Mouse (Mus musculus) hindbrain, embryonic 10.5 days (tissue): ENCODE data around the gene Gna13. TPM values are rescaled to one million over a fixed set of nuclear protein-coding genes. Genes with fewer than 3 reads are reported as not detected.
A peak's percentile ranks its signal among the peaks of the same experiment; 100 is the strongest.

Experiments used
- DNase-seq: peaks from one replicate; pipeline ENCODE4 v3.0.0-alpha.2; 2017; ENCODE audit warnings: low spot score
- H3K27ac ChIP-seq: fragments of 300-500 bp; sonication (generic); 2 replicates; pipeline ENCODE4 v1.5.1; 2016; ENCODE audit warnings: mild to moderate bottlenecking, moderate library complexity
- H3K27me3 ChIP-seq: fragments of 300-500 bp; sonication (generic); 2 replicates; pipeline ENCODE4 v1.6.1; 2016; ENCODE audit warnings: mild to moderate bottlenecking; ENCODE audit not compliant: poor library complexity, insufficient read depth, severe bottlenecking
- H3K36me3 ChIP-seq: fragments of 300-500 bp; sonication (generic); 2 replicates; pipeline ENCODE4 v1.6.1; 2016; ENCODE audit warnings: mild to moderate bottlenecking, moderate library complexity
- H3K4me1 ChIP-seq: fragments of 300-500 bp; sonication (generic); replicated peaks from 2 replicates; pipeline ENCODE4 v1.6.1; 2016; ENCODE audit warnings: mild to moderate bottlenecking
- H3K4me3 ChIP-seq: fragments of 300-500 bp; sonication (generic); 2 replicates; pipeline ENCODE4 v1.5.1; 2016; ENCODE audit warnings: mild to moderate bottlenecking, moderate library complexity
- H3K9me3 ChIP-seq: fragments of 300-500 bp; sonication (generic); 2 replicates; pipeline ENCODE4 v1.6.1; 2016; ENCODE audit warnings: mild to moderate bottlenecking, moderate library complexity
- WGBS: fragments of 180-500 bp; shearing (Covaris S2); methylation state at CpG from one replicate; pipeline ENCODE4 v1.1.7; 2016; 5-methylcytosine and 5-hydroxymethylcytosine counted together
- polyA plus RNA-seq: library from polyadenylated mRNA; unstranded; fragments of >200 nt; fragmentation: Nextera tagmentation; extraction: Ambion mirVana; gene quantifications from 2 replicates; pipeline ENCODE4 v1.2.1, GENCODE M21; 2016

Gene Gna13
- polyA plus RNA-seq, 1 experiment from 2014 or later, result 15.6 TPM

DNA sequence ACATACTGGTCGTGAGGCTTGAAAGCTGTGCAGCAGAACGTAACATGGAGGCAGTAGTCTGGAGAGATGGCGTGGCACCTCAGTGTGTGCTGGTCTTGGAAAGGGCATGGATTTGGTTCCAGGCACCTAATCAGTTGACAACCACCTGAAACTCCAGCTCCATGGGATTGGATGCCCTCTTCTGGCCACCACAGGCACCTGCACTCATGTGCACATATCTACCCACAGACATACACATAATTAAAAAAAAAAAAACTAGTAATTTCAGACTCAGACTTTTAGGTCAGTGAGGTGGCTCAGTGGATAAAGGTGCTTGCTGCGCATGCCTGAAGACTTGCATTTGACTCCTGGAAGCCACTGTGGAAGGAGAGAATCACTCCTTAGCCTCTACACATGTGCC is 59.6 kb downstream of the Gna13 start:
- DNase-seq, result no peak
- Histone ChIP-seq H3K4me3 (no peak overlapping the region), H3K36me3 (no peaks in the 10 kb centered on the region), H3K27me3 (peaks cover 5% of the 10 kb centered on the region; the same call in 1 of the 2 replicates), H3K27ac (no peak overlapping the region), H3K9me3 (no peaks in the 10 kb centered on the region), H3K4me1 (peaks cover 25% of the 10 kb centered on the region)
- 95% methylated on average over 4 of the region's 4 CpGs for WGBS

DNA sequence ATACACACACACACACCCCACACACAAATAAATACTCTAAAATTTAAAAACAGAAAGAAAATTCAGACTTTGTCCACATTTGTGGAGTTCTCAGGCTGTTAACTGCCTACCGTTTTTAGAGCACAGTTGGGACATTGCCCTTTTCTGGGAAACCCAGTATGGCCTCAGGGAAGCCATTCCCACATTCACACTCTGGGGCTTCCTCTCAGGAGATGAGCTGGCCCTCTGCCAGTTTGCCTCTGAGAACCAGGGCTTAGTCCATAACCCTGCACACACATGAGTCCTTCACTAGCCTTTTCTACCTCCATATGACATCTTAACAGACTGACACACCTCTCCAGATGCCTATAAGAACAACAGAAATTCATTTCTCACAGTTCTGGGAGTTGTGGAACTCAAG is 60.7 kb downstream of the Gna13 start:
- H3K4me1 ChIP-seq, result peaks cover 26% of the 10 kb centered on the region
- no peak overlapping the region for H3K27ac ChIP-seq
- no peak for DNase-seq
- H3K9me3 ChIP-seq, result no peaks in the 10 kb centered on the region
- peaks cover under 1% of the 10 kb centered on the region; the same call in 1 of the 2 replicates for H3K36me3 ChIP-seq
- no peak overlapping the region for H3K4me3 ChIP-seq
- peaks cover 5% of the 10 kb centered on the region; the same call in 1 of the 2 replicates for H3K27me3 ChIP-seq
- WGBS, result 78% methylated on average over 1 of the region's 1 CpGs

DNA sequence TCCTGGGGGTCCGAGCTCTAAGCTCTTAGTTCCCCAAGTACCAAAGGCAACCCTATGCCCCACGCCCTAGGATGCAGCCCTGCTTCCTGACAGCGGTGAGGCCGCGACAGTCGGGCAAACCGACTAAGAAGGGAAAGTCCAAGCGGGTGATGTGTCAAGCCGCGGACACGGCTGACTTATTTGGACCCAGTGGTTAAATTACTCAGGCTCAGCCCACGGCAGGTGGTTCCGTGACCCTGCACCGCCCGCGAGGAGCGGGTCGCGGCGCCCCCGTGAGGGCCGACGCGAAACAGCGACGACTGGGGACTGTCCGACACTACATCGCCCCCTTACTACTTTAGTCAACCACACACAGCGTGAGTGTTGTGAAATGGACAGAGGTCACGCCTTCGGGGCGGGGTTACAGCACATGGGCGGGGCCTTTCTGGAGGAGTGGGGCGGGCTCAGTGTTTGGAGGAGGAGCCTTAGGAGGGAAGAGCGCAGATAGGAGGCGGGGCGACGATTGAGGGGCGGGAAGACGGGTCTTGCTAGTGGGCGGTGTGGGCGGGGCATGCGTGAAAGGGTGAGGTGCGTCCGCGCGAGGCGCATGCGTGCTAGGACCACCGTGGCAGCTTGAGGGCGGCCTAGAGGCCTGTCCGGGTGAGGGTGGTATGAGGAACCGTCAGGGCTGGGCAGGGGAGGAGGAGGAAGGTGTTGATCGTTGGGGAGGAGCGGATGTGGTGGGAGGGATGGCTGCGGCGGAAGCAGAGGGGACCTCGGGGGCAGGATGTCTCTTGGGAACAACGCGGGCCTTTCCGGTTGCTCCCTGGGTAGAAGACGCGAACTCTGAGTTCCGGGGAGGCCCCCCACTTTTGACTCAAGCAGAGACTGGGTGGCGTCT is 63.0 kb downstream of the Gna13 start, which contains the start of gene Amz2:
Gene Amz2, plus strand, starts transcription at position 555 of the 880 bp plus-strand sequence.
- whole genome bisulfite sequencing, result under 1% methylated on average over 65 of the region's 65 CpGs
- H3K27ac ChIP-seq, result peak within 1 kb of the TSS; percentile 95
- DNase-seq, result peak; percentile 100
- no peaks in the 10 kb centered on the region for H3K9me3 ChIP-seq
- H3K27me3 ChIP-seq, result no peaks in the 10 kb centered on the region; the same call in 1 of the 2 replicates
- peaks cover 22% of the 10 kb centered on the region for H3K4me1 ChIP-seq
- H3K36me3 ChIP-seq, result peaks cover 24% of the 10 kb centered on the region
- H3K4me3 ChIP-seq, result peak within 1 kb of the TSS; percentile 75

DNA sequence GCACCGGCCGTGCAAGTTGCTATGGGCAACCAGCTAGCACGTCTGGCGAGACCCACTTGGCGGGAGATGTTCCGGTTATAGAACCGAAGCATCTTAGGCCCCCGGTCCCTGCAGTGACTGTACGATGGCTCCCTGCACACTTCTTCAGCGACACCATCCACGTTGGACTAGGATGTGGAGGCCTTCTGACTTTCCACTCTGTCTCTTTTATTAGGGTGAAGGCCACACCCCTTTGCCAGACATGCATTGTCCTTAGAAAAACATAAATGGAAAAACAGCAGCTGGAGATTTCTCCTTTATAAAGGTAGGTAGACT is 63.6 kb downstream of the Gna13 start:
- peak overlapping the region; percentile 75 for H3K4me3 ChIP-seq
- peaks cover 30% of the 10 kb centered on the region for H3K36me3 ChIP-seq
- H3K4me1 ChIP-seq, result peaks cover 22% of the 10 kb centered on the region
- peak overlapping the region; percentile 95 for H3K27ac ChIP-seq
- H3K9me3 ChIP-seq, result no peaks in the 10 kb centered on the region
- WGBS, result under 1% methylated on average over 11 of the region's 11 CpGs
- no peak for DNase-seq
- H3K27me3 ChIP-seq, result no peaks in the 10 kb centered on the region; the same call in 1 of the 2 replicates

DNA sequence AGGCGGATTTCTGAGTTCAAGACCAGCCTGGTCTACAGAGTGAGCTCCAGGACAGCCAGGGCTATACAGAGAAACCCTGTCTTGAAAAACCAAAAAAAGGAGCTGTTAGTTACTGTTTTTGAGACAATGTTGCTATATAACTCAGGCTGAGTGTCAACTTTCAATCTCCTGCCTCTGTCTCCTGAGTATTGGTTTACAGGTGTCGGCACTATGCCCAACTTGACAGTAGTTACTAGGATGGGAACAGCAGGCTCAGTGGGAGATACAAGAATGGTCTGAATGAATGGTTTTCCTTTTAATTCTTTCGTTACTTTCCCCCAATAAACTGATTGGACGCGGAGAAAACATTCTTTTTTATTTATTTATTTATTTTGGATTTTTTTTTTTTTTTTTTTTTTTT is 64.7 kb downstream of the Gna13 start:
- Histone ChIP-seq H3K27me3 (no peaks in the 10 kb centered on the region; the same call in 1 of the 2 replicates), H3K4me3 (peak overlapping the region; percentile 75; the same call in 1 of the 2 replicates), H3K9me3 (no peaks in the 10 kb centered on the region), H3K27ac (no peak overlapping the region), H3K36me3 (peaks cover 38% of the 10 kb centered on the region), H3K4me1 (peaks cover 22% of the 10 kb centered on the region)
- WGBS, result 94% methylated on average over 5 of the region's 5 CpGs
- no peak for DNase-seq

DNA sequence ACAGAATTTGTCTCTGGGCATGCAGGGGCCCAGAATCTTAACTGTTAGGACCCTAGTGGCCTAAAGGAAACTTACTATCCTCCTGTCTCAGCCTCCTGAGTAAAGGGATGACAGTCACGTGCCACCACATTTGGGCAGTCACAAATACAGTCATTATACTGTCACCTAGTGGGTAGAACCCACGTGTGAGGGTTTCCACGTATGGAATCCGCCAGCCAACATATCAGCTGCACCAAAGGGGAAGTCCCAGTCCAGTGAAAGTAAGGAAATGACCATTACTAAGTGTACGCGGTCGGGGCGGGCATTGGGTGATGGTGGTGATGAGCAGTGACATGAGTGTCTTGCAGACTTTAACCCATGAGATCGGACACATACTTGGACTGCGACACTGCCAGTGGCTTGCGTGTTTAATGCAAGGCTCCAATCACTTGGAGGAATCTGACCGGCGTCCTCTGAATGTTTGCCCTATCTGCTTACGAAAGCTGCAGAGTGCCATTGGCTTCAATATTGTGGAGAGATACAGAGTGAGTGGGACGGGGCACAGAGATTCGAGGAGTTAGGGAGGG is 71.7 kb downstream of the Gna13 start:
- no peaks in the 10 kb centered on the region for H3K27me3 ChIP-seq
- DNase-seq, result no peak
- H3K4me1 ChIP-seq, result peaks cover 3% of the 10 kb centered on the region
- H3K4me3 ChIP-seq, result no peak overlapping the region
- 95% methylated on average over 16 of the region's 16 CpGs for WGBS
- no peaks in the 10 kb centered on the region for H3K9me3 ChIP-seq
- peaks cover 80% of the 10 kb centered on the region for H3K36me3 ChIP-seq
- no peak overlapping the region for H3K27ac ChIP-seq

DNA sequence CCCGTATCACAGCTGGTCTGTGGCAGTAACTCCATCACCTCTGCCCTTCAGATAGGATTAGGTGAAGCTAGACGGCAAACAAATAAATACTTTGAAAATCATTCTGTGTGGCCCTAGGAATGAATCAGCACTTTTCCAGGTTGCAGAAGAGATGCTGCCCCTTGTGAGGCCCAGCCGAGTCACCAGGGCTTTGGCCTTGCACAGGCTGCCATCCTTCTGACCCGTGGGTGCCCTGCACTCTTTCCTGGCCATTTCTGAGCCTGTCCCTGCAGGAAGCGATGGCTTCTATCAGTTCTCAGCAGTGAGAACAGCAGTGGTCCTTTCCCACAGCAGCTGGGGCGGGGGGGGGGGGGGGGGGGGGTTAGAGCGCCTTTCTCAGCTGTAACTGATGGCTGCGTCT is 74.3 kb downstream of the Gna13 start:
- H3K36me3 ChIP-seq, result peaks cover 56% of the 10 kb centered on the region
- WGBS, result 67% methylated on average over 8 of the region's 8 CpGs
- peaks cover 16% of the 10 kb centered on the region for H3K27me3 ChIP-seq
- peaks cover 14% of the 10 kb centered on the region for H3K4me1 ChIP-seq
- H3K27ac ChIP-seq, result no peak overlapping the region
- H3K9me3 ChIP-seq, result no peaks in the 10 kb centered on the region
- no peak overlapping the region for H3K4me3 ChIP-seq
- DNase-seq, result no peak

DNA sequence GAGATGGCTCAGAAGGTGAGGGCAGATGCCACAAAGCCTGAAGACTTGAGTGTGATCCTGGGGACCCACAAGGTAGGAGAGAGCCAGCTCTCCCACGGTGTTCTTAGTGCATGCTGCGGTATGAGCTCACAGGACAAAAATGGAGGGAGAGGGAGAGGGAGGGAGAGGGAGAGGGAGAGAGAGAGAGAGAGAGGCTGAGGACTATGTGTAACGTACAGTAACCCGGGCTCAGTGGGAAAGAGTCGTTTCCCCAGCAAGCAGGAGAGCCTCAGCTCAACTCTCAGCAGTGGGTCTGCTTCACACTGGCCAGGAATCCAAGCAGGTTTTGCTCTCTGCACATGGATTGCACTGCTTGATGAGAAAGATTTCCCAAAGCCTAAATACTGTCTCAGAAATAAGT is 76.6 kb downstream of the Gna13 start:
- Histone ChIP-seq H3K9me3 (no peaks in the 10 kb centered on the region), H3K4me3 (0 out of 2 replicates have a peak overlapping the region, but pooled peaks have one; percentile 56), H3K36me3 (peaks cover 43% of the 10 kb centered on the region), H3K4me1 (peaks cover 14% of the 10 kb centered on the region), H3K27ac (peak overlapping the region; percentile 79; the same call in 1 of the 2 replicates), H3K27me3 (peaks cover 16% of the 10 kb centered on the region)
- WGBS, result 29% methylated on average over 5 of the region's 5 CpGs
- DNase-seq, result no peak

DNA sequence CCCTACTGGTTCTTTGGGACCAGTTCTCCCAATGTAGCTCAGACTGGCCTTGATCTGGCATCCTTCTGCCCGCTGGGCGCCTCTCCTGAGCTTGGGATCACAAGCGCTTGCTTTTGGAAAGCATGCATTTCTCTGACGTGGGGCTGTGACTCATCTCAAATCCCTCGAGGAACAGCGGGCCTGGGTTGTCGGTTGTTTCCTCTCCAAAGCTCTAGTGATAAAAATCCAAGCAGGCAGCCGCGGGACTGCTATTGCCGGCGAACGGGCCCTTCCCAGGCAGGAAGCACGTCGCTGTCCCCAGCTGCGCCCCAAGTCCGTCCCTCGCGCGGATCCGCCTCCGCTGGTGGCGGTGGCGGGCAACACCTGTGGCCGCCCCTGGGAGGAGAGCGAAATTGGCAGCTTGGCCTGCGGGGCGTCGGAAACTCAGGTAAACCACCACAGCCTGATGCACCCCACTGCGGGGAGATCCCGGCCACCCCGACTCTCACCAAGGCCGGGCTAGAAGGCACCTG is 77.3 kb downstream of the Gna13 start:
- Histone ChIP-seq H3K4me3 (peak overlapping the region; percentile 56), H3K36me3 (peaks cover 36% of the 10 kb centered on the region), H3K4me1 (peaks cover 14% of the 10 kb centered on the region), H3K27me3 (peaks cover 16% of the 10 kb centered on the region), H3K9me3 (no peaks in the 10 kb centered on the region), H3K27ac (peak overlapping the region; percentile 79)
- WGBS, result 1% methylated on average over 32 of the region's 32 CpGs
- DNase-seq, result peak; percentile 67

DNA sequence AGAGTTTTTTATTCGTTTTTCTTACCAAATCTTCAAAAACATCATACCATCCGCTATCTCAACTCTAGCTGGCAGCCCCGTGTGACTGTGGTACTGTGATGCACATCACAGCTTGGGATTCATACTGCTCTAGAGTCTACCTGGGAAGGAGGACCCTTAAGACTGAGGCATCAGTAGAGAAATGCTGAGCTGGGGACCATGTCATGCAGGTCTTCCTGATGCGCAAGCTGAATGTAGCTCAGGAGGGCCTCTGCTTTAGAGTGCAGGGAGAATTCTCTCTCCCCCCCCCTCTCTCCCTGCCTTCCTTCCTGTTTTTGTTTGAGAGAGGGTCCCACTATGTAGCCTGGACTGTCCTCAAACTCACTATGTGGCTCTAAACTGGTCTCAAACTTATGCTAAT is 78.0 kb downstream of the Gna13 start:
- Histone ChIP-seq H3K4me3 (peak overlapping the region; percentile 56), H3K27ac (no peak overlapping the region), H3K36me3 (peaks cover 28% of the 10 kb centered on the region), H3K4me1 (peaks cover 14% of the 10 kb centered on the region), H3K9me3 (no peaks in the 10 kb centered on the region), H3K27me3 (peaks cover 16% of the 10 kb centered on the region)
- 56% methylated on average over 4 of the region's 4 CpGs for WGBS
- no peak for DNase-seq

DNA sequence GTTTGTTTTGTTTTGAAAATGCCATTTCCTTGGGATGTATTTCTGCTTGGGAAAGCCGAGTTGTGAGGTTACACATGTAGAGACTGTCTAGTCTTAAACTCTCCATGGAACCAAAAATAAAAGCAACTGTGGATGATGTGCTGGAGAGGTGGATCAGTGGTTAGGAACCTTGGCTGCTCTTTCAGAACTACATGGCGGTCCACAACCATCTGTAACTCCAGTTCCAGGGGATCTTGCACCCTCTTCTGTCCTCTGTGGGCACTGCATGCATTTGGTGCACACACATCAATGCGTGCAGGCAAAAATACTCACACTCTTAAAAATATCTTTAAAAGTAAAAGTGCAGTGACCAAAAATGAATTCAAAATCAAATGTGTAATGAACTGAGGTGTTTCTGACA is 78.5 kb downstream of the Gna13 start:
- WGBS, result 61% methylated on average over 3 of the region's 3 CpGs
- Histone ChIP-seq H3K4me3 (no peak overlapping the region), H3K36me3 (peaks cover 24% of the 10 kb centered on the region), H3K9me3 (no peaks in the 10 kb centered on the region), H3K27me3 (peaks cover 16% of the 10 kb centered on the region), H3K27ac (no peak overlapping the region), H3K4me1 (peaks cover 14% of the 10 kb centered on the region)
- peak; percentile 34 for DNase-seq

DNA sequence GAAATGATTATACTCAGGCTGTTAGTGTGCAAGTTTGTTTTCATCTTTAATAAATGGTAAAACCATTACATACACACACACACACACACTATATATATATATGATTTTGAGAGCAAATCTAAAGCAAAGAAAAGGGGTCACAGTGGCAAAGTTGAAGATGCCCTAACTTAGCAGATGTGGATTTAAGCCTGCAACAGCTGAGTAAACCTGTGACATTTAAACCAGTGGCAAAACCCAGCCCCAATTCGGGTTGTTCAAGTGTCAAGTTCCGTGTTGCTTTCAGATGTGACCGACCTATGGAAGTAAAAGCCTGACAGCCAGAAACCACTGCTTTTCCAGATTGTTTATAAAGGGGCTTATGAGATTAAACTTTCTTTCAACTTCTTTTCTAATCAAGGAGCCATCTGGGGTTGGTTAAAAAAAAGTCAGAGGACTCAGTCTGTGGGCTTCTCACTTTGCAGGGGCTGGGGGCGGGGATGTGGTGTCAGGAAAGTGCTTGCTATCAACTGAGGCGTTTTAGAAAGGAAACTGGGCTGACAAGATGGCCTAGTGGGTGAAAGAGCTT is 79.6 kb downstream of the Gna13 start:
- H3K9me3 ChIP-seq, result no peaks in the 10 kb centered on the region

More for the DNA sequence above, 79.6 kb downstream of the Gna13 start:
- peaks cover 12% of the 10 kb centered on the region for H3K36me3 ChIP-seq
- WGBS, result 64% methylated on average over 5 of the region's 5 CpGs
- H3K4me1 ChIP-seq, result peaks cover 14% of the 10 kb centered on the region
- H3K4me3 ChIP-seq, result no peak overlapping the region
- H3K27me3 ChIP-seq, result peaks cover 16% of the 10 kb centered on the region
- DNase-seq, result no peak
- H3K27ac ChIP-seq, result no peak overlapping the region
